Mouse (Mus musculus) layer of hippocampus, adult 9-11 months (tissue): Measurements from ENCODE around the gene Hoxc8.

ENCODE experiments used
- DNase-seq: peaks from one replicate; pipeline ENCODE4 v3.0.0; 2022

The Hoxc8 gene

GRCm38 (mm10) chr15:102990461-102991397, at the start of gene Hoxc8:
Gene Hoxc8 (plus strand): TSS chr15:102990607.
- DNase-seq: no peak

- DNase-seq: no peak
These were observed 47.5 kb upstream of the Hoxc8 start for GRCm38 (mm10) chr15:102942739-102943467.

GRCm38 (mm10) chr15:102943468-102943813, 47.0 kb upstream of the Hoxc8 start:
- DNase-seq: no peak

GRCm38 (mm10) chr15:102945185-102946077, 45.0 kb upstream of the Hoxc8 start:
- DNase-seq: no peak

- DNase-seq: no peak
These were observed 43.1 kb upstream of the Hoxc8 start for GRCm38 (mm10) chr15:102947276-102947675.

GRCm38 (mm10) chr15:102948842-102949241, 41.6 kb upstream of the Hoxc8 start:
- no peak for DNase-seq

- DNase-seq: no peak
These were observed 40.7 kb upstream of the Hoxc8 start for GRCm38 (mm10) chr15:102949696-102950095.

- no peak for DNase-seq
These were observed 39.5 kb upstream of the Hoxc8 start for GRCm38 (mm10) chr15:102950877-102951276.

- DNase-seq: no peak
These were observed 36.8 kb upstream of the Hoxc8 start for GRCm38 (mm10) chr15:102953561-102953960.

- no peak for DNase-seq
These were observed 36.0 kb upstream of the Hoxc8 start, which contains the start of gene Hoxc11 for GRCm38 (mm10) chr15:102954192-102955006. Gene Hoxc11 (plus strand): TSS chr15:102954427.

GRCm38 (mm10) chr15:102955007-102955382, 35.4 kb upstream of the Hoxc8 start:
- DNase-seq: no peak

- DNase-seq: no peak
These were observed 34.4 kb upstream of the Hoxc8 start for GRCm38 (mm10) chr15:102955833-102956640.

- no peak for DNase-seq
These were observed 33.5 kb upstream of the Hoxc8 start for GRCm38 (mm10) chr15:102956906-102957305.

- no peak for DNase-seq
These were observed 30.7 kb upstream of the Hoxc8 start for GRCm38 (mm10) chr15:102959663-102960191.

GRCm38 (mm10) chr15:102961728-102962127, 28.7 kb upstream of the Hoxc8 start:
- no peak for DNase-seq

GRCm38 (mm10) chr15:102962492-102962891, 27.9 kb upstream of the Hoxc8 start:
- DNase-seq: no peak

- DNase-seq: no peak
These were observed 27.1 kb upstream of the Hoxc8 start for GRCm38 (mm10) chr15:102963259-102963658.

GRCm38 (mm10) chr15:102963671-102964640, 26.5 kb upstream of the Hoxc8 start:
- DNase-seq: no peak
